8 mouse cellular contexts compared by ENCODE assay signal in the genomic region with DNA sequence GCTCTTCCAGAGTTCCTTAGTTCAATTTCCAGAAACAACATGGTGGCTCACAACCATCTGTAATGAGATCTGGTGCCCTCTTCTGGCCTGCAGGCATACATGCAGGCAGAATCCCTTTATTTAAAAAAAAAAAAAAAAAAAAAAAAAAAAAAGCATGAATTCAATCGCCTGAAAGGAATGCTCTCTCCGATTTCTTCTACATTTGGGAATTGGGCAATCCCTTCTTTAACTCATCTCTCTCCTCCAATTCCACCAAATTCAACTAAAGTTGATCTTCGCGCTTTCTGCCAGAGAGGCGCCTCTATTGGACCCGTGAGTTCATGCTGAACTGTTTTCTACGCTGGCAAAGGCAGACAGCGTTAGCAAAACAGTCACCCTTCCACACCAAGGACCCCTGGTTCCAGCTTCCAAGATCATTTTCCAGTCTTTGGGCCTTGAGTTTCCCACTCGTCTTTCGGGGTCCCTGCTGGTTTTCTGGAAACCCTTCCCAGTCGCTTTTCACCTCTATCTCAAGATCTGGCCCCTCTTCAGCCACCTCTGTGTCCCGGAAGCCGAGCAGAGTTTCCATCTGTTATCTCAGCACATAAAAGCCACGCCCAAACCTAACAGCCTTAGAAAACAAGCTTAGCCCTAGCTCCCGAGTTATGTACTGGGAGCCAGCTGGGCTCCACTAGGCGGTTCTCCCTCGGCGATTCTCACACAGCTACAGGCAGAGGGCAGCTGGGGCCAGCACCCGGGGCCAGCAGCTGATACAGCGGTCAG. TPM values are rescaled to one million over a fixed set of nuclear protein-coding genes. Genes with fewer than 3 reads are reported as not detected.
DNase-seq lines count a peak whose midpoint lies in the region; ATAC-seq and TF ChIP-seq lines count a peak whose summit lies in the region.

No protein-coding gene starts in this region.

- H3K9me3 ChIP-seq in CH12.LX (replicated peaks; ENCODE audit: low read length): peaks cover 2% of the 10 kb centered on the region
- no peaks in the 10 kb centered on the region for H3K9me3 ChIP-seq in forebrain, embryonic 16.5 days (ENCODE audit: control insufficient read depth, low read length)
- H3K9me3 ChIP-seq in hindbrain, embryonic 12.5 days (replicated peaks): no peaks in the 10 kb centered on the region
- H3K9me3 ChIP-seq in midbrain, embryonic 16.5 days (replicated peaks; ENCODE audit: control insufficient read depth, low read length, poor library complexity, severe bottlenecking): no peaks in the 10 kb centered on the region

- peaks cover 3 to 6% of the 10 kb centered on the region in 2 experiments for H3K4me1 ChIP-seq in CH12.LX (ENCODE audit: control insufficient read depth in 1 of 2, insufficient read depth in 2 of 2)
- peaks cover 3% of the 10 kb centered on the region; the same call in 1 of the 2 replicates for H3K4me1 ChIP-seq in forebrain, embryonic 16.5 days (replicated peaks; ENCODE audit: control insufficient read depth, insufficient read depth, low read length)
- peaks cover 7% of the 10 kb centered on the region for H3K4me1 ChIP-seq in hindbrain, embryonic 12.5 days
- 0 out of 2 replicates have a peak, but pooled peaks cover 4% of the 10 kb centered on the region for H3K4me1 ChIP-seq in midbrain, embryonic 16.5 days (ENCODE audit: control insufficient read depth, insufficient read depth, low read length)

- TF ChIP-seq CTCF in CH12.LX (conservative IDR thresholded peaks at IDR 0.05 in 1 of 2, IDR thresholded peaks at IDR 0.05 in 1 of 2; ENCODE audit: low read depth in 2 of 2, low read length in 2 of 2): peak in 1 of 2 experiments; percentile 55; a peak in 2 of 4 replicates

- DNase-seq in CH12.LX (ENCODE audit: extremely low read depth) (no peak), liver (peak; percentile 82)
- peak; percentile 58 for DNase-seq in adrenal gland, postnatal 10 days
- peak; percentile 54 for DNase-seq in thymus, postnatal 14 days
- no peak for DNase-seq in cerebellum, postnatal 4 days (ENCODE audit: low spot score in 2 of 2)

- WGBS in forebrain, embryonic 16.5 days: 18% methylated on average over 20 of the region's 20 CpGs
- 15% methylated on average over 20 of the region's 20 CpGs for WGBS in hindbrain, embryonic 12.5 days
- 15% methylated on average over 20 of the region's 20 CpGs for WGBS in midbrain, embryonic 16.5 days

- peak; percentile 55; the same call in 1 of the 2 replicates for ATAC-seq in forebrain, embryonic 16.5 days
- peak; percentile 68 for ATAC-seq in hindbrain, embryonic 12.5 days (ENCODE audit: low FRiP score)
- ATAC-seq in midbrain, embryonic 16.5 days: no peak; the same call in 1 of the 2 replicates

- TF ChIP-seq RAD21 in CH12.LX (IDR thresholded peaks at IDR 0.05; ENCODE audit: low read depth, low read length): peak; percentile 8; the same call in 1 of the 2 replicates

- H3K36me3 ChIP-seq in CH12.LX (replicated peaks in 1 of 2; ENCODE audit: control insufficient read depth in 1 of 2, insufficient read depth in 1 of 2, low read length in 1 of 2): peaks cover 8 to 18% of the 10 kb centered on the region in 2 experiments
- H3K36me3 ChIP-seq in forebrain, embryonic 16.5 days (ENCODE audit: control insufficient read depth, insufficient read depth): peaks cover 9% of the 10 kb centered on the region; the same call in 1 of the 2 replicates
- peaks cover 13% of the 10 kb centered on the region for H3K36me3 ChIP-seq in hindbrain, embryonic 12.5 days
- peaks cover 4% of the 10 kb centered on the region; the same call in 1 of the 2 replicates for H3K36me3 ChIP-seq in midbrain, embryonic 16.5 days (ENCODE audit: control insufficient read depth, insufficient read depth, low read length)

- TF ChIP-seq POLR2A in CH12.LX (IDR thresholded peaks at IDR 0.05; ENCODE audit: low read depth, low read length): no peak

- no peak overlapping the region for H3K9ac ChIP-seq in CH12.LX (ENCODE audit: insufficient read depth, low read depth)
- peak overlapping the region; percentile 27 for H3K9ac ChIP-seq in forebrain, embryonic 16.5 days (replicated peaks; ENCODE audit: low read depth, low read length)
- H3K9ac ChIP-seq in hindbrain, embryonic 12.5 days: peak overlapping the region; percentile 13
- H3K9ac ChIP-seq in midbrain, embryonic 16.5 days (ENCODE audit: low read depth, low read length): peak overlapping the region; percentile 42

- no peak overlapping the region for H3K4me3 ChIP-seq in CH12.LX (replicated peaks in 1 of 3; ENCODE audit: low read depth in 2 of 3, low read length in 2 of 3, poor library complexity in 1 of 3)
- peak overlapping the region; percentile 38 for H3K4me3 ChIP-seq in forebrain, embryonic 16.5 days (replicated peaks; ENCODE audit: low read length)
- H3K4me3 ChIP-seq in hindbrain, embryonic 12.5 days: peak overlapping the region; percentile 22
- H3K4me3 ChIP-seq in midbrain, embryonic 16.5 days (ENCODE audit: low read depth, low read length): peak overlapping the region; percentile 28

- no peak for TF ChIP-seq EP300 in CH12.LX (IDR thresholded peaks at IDR 0.05; ENCODE audit: low read length)

- dilution Hi-C loops in CH12.LX (cut with MboI; ENCODE audit: extremely low pct_ligation_motif_present, extremely low pct_unique_long_range_greater_than_20kb, low sequenced_read_pairs): no loop called here

- no peaks in the 10 kb centered on the region for H3K79me2 ChIP-seq in CH12.LX (replicated peaks; ENCODE audit: control insufficient read depth, extremely low read depth, insufficient read depth, poor library complexity, severe bottlenecking)

- no peak overlapping the region for H3K27ac ChIP-seq in CH12.LX (ENCODE audit: insufficient read depth, low read depth)
- H3K27ac ChIP-seq in forebrain, embryonic 16.5 days (ENCODE audit: low read length): no peak overlapping the region
- H3K27ac ChIP-seq in hindbrain, embryonic 12.5 days: peak overlapping the region; percentile 19; the same call in 1 of the 2 replicates
- no peak overlapping the region for H3K27ac ChIP-seq in midbrain, embryonic 16.5 days (ENCODE audit: low read length)

- in situ Hi-C loops in CH12.LX (cut with MboI; ENCODE audit: low pct_ligation_motif_present, low pct_unique_long_range_greater_than_20kb, low sequenced_read_pairs): loop anchor here (10.0 to 25.0 kb wide), 2 partner anchors 586 to 779 kb away; partner anchors contain the start of gene Casp6

- H3K4me2 ChIP-seq in CH12.LX (ENCODE audit: insufficient read depth, low read depth, poor library complexity, severe bottlenecking): no peak overlapping the region
- peak overlapping the region; percentile 51 for H3K4me2 ChIP-seq in forebrain, embryonic 16.5 days (ENCODE audit: low read length)
- peak overlapping the region; percentile 56 for H3K4me2 ChIP-seq in hindbrain, embryonic 12.5 days (replicated peaks)
- H3K4me2 ChIP-seq in midbrain, embryonic 16.5 days (ENCODE audit: low read length): peak overlapping the region; percentile 55

- no peaks in the 10 kb centered on the region for H3K27me3 ChIP-seq in CH12.LX (replicated peaks)
- no peaks in the 10 kb centered on the region for H3K27me3 ChIP-seq in forebrain, embryonic 16.5 days (replicated peaks; ENCODE audit: control insufficient read depth, insufficient read depth, low read length)
- H3K27me3 ChIP-seq in hindbrain, embryonic 12.5 days: no peaks in the 10 kb centered on the region
- H3K27me3 ChIP-seq in midbrain, embryonic 16.5 days (ENCODE audit: control insufficient read depth, insufficient read depth, low read depth, low read length): no peaks in the 10 kb centered on the region

TF ChIP-seq in CH12.LX, 34 proteins besides CTCF, POLR2A, EP300 and RAD21:
- TF ChIP-seq SMC3 (IDR thresholded peaks at IDR 0.05; ENCODE audit: low read depth, low read length): peak; percentile 10; the same call in 1 of the 2 replicates
- TF ChIP-seq PAX5 (IDR thresholded peaks at IDR 0.05; ENCODE audit: low read length): no peak
- no peak for TF ChIP-seq MXI1 (IDR thresholded peaks at IDR 0.05; ENCODE audit: low read depth, low read length)
- TF ChIP-seq ETS1 (conservative IDR thresholded peaks at IDR 0.05; ENCODE audit: low read depth, low read length): no peak
- TF ChIP-seq ZNF384 (IDR thresholded peaks at IDR 0.05; ENCODE audit: low read depth, low read length): peak; percentile 98

RNA-seq across cellular contexts. Expression of gene Ostc, which starts 18.2 kb away (rescaled TPM):
- total RNA-seq in CH12.LX (2012; rRNA removed): 214 and 239 TPM in 2 replicates
- total RNA-seq in CH12.LX (2014; rRNA removed): 551 and 565 TPM in 2 replicates
- 237 and 247 TPM in 2 replicates for polyA plus RNA-seq in CH12.LX (2012; ENCODE audit: insufficient read length, low read depth)
- total RNA-seq in adrenal gland, postnatal 10 days (2021): 100 to 1,000 TPM in 1 of 2 experiments, 10 to 100 TPM in 1; 88.9 to 114 TPM
- polyA plus RNA-seq in forebrain, embryonic 16.5 days (2015; fragmentation: Nextera tagmentation; extraction: Ambion mirVana): 235 and 243 TPM in 2 replicates
- 271 and 273 TPM in 2 replicates for polyA plus RNA-seq in hindbrain, embryonic 12.5 days (2016; fragmentation: Nextera tagmentation; extraction: Ambion mirVana)
- 192 and 200 TPM in 2 replicates for polyA plus RNA-seq in midbrain, embryonic 16.5 days (2015; fragmentation: Nextera tagmentation; extraction: Ambion mirVana)

RNA-seq across cellular contexts. Expression of gene Rpl34, which starts 39.2 kb away (rescaled TPM):
- total RNA-seq in CH12.LX (2012; rRNA removed): 2,604 and 2,660 TPM in 2 replicates
- 3,001 and 3,052 TPM in 2 replicates for total RNA-seq in CH12.LX (2014; rRNA removed)
- polyA plus RNA-seq in CH12.LX (2012; ENCODE audit: insufficient read length, low read depth): 1,701 and 1,728 TPM in 2 replicates
- total RNA-seq in adrenal gland, postnatal 10 days (2021): 100 to 1,000 TPM; 787 to 809 TPM
- 526 and 528 TPM in 2 replicates for polyA plus RNA-seq in forebrain, embryonic 16.5 days (2015; fragmentation: Nextera tagmentation; extraction: Ambion mirVana)
- polyA plus RNA-seq in hindbrain, embryonic 12.5 days (2016; fragmentation: Nextera tagmentation; extraction: Ambion mirVana): 479 and 601 TPM in 2 replicates
- 459 and 464 TPM in 2 replicates for polyA plus RNA-seq in midbrain, embryonic 16.5 days (2015; fragmentation: Nextera tagmentation; extraction: Ambion mirVana)

Comparison
In these comparisons a context has a peak if more than half of its experiments do, and no peak if none do; other contexts are left out.
1. DNase-seq: peak in adrenal gland, postnatal 10 days (single experiment), liver (single experiment) and thymus, postnatal 14 days (single experiment); none in CH12.LX (single experiment) and cerebellum, postnatal 4 days (0 of 2).
2. H3K4me3 ChIP-seq: peak in forebrain, embryonic 16.5 days (single experiment), hindbrain, embryonic 12.5 days (single experiment) and midbrain, embryonic 16.5 days (single experiment); none in CH12.LX (0 of 3).